Mouse (Mus musculus) heart, postnatal 25 days (tissue): ENCODE measurements around the gene Nppa. TPM values are rescaled to one million over a fixed set of nuclear protein-coding genes. Genes with fewer than 3 reads are reported as not detected.

Experiments used
- DNase-seq: peaks from one replicate; pipeline ENCODE4 v3.0.0; 2022; ENCODE audit warnings: low spot score
- intact Hi-C: fragments of 180-260 bp; cut with DNase I; formaldehyde crosslinking; loops from one replicate; pipeline ENCODE4 v1.15.1; 2025
- total RNA-seq, 2 experiments: library from RNA; stranded (reverse); gene quantifications; 2 replicates each; pipeline ENCODE4 v1.2.3; 2021

Nppa gene
- total RNA-seq = 1,000 to 10,000 TPM; 2,183 to 2,475 TPM

GRCm38 (mm10) chr4:148000202-148000772 lies at the start of gene Nppa:
Gene Nppa, plus strand, starts transcription at chr4:148000722.
- peak; percentile 15 for DNase-seq
- intact Hi-C loops = no loop called here

DNA sequence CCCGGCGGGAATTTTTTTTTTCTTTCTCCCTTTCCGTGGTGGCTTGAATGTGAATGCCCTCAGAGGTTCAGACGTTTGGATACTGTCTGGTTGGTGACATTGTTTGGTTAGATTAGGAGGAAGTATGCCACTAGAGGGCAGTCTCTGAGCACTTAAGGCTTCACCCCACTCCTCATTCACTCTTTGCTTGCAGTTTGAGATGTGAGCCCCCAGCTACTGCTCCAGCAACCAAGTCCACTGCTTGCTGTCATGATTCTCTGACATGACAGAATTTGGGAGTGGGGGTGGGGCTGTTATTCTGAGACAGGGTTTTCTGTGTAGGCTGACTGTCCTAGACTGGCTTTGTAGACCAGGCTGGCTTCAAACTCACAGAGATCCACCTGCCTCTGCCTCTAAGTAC lies 46.9 kb upstream of the Nppa start:
- intact Hi-C loops = loop anchor here (5.0 kb wide), 1 partner anchor 36 kb away; no protein-coding TSS in a partner anchor
- no peak for DNase-seq

DNA sequence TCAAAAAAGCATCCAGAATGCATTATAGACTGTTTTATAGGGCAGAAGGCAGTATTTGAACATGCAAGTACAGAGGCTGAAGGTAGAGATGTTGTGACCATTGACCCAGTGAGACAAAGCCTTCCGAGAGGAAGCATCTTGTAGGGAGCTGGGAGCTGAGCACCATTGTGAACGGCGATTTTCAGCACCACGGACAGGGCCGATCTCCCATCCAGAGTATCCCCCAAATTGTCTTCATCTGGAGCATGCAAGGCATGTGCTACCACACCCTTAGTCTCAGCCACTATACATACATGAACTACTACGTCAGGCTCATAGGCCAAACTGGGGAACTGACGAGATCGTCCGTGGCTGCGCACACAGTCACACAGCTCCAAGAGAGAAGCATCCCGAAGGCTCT lies 43.4 kb upstream of the Nppa start:
- DNase-seq = no peak
- intact Hi-C loops = no loop called here

GRCm38 (mm10) chr4:147959881-147960831 lies 40.4 kb upstream of the Nppa start:
- intact Hi-C loops = loop anchor here (1.0 to 5.0 kb wide), 2 partner anchors 48 to 102 kb away; no protein-coding TSS in a partner anchor
- DNase-seq = no peak

DNA sequence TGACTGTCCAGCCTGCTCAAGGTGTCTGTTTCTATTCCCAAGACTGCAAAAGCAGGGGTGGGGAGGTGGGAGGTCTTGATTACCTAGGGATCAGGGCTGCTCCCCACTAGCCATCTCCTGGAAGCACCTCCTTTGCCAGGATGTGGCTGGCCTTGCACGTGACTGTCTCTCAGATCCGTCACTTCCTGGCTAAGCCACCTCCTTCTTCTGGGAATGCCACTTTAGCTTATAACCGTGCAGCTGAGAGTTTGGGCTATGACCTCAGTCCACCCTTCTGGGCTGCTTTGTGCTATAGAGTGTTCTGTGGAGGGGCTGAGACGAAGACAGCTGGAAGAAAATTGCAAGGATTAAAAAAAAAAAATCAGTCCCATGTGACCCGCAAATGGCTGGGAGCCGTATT lies 37.7 kb upstream of the Nppa start:
- no peak for DNase-seq
- intact Hi-C loops = loop anchor here (5.0 kb wide), 1 partner anchor 100 kb away; no protein-coding TSS in a partner anchor

DNA sequence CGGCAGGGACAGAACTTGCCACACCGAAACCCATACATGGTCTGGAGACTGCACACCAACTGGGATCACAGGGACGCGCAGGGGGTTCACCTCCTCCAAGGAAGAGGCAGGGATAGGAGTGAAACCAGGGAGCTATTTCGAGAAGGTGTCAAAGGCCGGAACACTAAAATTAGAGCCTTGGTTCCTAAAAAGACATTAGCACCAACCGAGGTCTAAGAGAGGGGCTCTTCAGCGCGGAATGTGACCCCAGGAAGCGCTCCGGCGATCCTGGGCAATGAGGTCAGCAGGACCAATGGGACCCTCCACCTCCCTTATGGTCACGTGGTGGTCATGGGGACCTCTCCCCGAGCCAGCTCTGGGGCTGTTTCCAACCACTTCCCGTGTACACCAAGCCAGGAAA lies 36.9 kb upstream of the Nppa start:
- no peak for DNase-seq
- intact Hi-C loops = loop anchor here (5.0 kb wide), 1 partner anchor 99 kb away; no protein-coding TSS in a partner anchor

DNA sequence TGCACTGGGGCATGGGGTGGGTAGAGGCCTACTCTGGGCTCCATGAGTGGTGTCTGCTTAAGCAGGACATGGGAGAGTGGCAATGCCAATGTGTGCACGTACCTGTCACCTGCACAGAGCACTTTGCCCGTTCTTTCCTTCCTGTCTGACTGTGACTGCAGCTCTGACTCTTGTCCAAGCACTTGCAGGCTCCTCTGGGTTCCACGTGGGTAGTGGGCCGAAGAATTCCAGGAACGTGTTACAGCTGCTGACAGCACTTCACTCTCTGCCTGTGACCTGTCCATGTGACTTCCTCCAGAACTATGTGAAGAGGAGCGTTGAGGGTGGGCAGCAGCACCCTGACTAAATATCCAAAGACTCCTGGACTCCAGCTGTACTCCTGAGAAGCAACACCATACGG lies 34.8 kb upstream of the Nppa start:
- intact Hi-C loops = no loop called here
- DNase-seq = no peak

DNA sequence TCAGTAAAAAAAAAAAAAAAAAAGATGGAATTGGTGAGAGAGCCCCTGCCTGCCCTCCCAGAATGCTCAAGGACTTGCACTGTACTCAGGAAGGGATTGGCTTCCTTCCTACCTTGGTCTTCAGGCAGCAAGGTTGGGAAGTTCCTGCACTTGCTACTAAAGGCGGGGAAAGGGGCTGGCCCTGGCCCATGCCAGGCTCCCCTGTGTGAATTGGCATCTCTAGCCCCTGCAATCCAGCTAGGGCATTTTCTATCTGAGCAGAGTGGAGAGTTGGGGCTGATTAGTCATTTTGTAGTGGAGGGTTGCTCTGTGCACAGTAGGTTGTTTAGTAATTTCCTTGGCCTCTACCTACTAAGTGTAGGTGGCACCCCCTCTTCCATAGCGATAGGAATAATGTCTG lies 31.7 kb upstream of the Nppa start:
- intact Hi-C loops = no loop called here
- no peak for DNase-seq

GRCm38 (mm10) chr4:147969337-147969736 lies 31.2 kb upstream of the Nppa start:
- DNase-seq = no peak
- intact Hi-C loops = no loop called here

DNA sequence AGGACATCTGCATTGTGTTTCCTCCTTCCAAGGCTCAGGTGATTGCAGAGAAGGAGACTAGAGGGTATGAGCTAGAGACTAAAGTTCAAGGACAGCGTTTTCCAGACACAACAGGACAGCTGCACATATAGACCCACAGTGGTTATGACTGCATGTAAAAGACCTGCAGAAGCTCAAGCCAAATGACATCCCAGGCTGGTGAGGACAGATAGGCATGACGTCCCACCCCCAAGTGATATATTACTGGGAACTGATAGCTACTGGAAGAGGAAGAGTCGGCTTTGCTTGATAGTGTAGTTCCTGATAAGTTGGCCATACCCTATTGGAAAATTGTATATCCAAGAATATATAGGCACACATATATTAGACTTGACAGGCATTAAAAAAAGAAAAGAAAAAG lies 24.3 kb upstream of the Nppa start:
- DNase-seq = no peak
- intact Hi-C loops = no loop called here

DNA sequence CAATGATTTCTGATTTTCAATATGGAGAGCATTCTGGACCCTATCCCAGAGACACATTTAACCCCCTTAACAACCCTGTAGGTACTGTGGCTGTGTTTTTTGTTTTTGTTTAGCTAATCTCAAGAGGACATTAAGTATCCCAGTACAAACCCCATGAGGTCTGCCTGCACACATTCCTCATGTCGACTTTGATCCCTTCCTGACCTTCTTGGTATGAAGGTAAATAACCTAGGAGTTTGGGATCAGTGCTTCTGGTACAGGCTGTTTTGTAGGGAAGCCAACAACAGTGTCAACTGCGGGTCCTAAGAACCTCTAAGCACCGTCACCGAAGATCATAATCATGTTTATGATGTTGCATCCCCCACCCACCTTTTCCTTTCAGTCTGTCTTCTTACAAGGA lies 22.8 kb upstream of the Nppa start:
- intact Hi-C loops = no loop called here
- no peak for DNase-seq

- intact Hi-C loops = no loop called here
These were observed 22.1 kb upstream of the Nppa start for GRCm38 (mm10) chr4:147978391-147978790.

DNA sequence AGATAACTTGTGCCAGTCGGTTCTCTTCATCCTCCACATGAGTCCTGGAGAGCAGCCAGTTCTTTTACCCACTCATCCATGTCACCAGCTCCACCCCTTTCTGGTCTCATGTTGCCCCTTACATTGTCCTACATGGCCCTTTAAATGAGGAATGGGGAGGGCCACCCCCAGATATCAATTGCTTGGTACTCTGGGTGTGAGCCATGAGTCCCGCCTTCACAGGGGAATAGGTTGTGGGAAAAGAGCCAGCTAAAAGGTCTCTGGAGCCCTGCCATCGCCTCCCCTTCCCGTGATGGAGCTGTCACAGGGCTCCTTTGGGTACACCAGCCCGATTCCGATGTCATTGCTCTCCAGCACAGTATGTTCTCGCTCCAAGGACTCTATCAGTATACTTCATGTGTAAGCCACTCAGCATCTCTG lies 21.1 kb upstream of the Nppa start:
- no peak for DNase-seq
- intact Hi-C loops = no loop called here

More at GRCm38 (mm10) chr4:147978391-147978790, 22.1 kb upstream of the Nppa start:
- no peak for DNase-seq

DNA sequence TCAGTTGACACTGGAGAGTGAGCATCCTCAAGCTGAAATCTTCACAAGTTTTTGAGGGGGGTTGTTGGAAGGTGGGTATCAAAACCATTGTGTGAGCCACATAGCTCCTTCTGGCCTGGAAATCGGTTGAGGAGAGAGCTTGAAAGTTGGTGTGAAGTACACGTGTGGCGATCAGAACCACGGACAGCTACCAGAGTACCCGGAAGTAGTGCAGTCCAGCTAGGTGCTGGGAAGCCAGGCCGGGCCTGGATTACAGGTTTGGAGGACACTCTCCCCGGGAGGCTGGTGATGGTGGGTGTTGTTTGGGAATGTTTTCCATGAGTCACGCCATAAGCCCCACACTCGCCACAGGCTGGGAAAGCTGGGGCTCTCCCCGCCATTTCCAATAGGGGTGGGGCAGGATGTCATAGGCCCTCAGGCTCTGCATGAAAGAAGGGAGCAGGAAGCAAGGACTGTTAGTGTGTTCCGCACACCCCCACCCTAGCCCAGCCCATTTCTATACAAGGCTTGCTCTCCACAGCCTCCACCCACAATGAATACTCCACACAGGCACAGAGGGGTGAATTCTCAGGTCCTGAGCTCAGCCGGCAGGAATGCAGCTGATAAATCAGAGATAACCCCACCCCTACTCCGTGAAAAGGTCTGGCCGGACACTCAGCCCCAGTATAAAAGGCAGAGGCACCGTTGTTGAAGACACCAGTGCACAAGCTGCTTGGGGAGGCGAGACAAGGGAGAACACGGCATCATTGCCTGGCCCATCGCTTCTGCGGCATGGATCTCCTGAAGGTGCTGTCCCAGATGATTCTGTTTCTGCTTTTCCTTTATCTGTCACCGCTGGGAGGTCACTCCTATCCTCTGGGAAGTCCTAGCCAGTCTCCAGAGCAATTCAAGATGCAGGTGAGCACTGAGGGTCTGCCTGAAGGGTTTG lies 15.1 kb upstream of the Nppa start, which contains the start of gene Nppb:
Gene Nppb, plus strand, starts transcription at position 584 of the 928 bp plus-strand sequence.
- intact Hi-C loops = no loop called here
- DNase-seq = no peak

GRCm38 (mm10) chr4:147993571-147994095 lies 6.9 kb upstream of the Nppa start:
- no peak for DNase-seq
- intact Hi-C loops = no loop called here

GRCm38 (mm10) chr4:147995311-147995710 lies 5.2 kb upstream of the Nppa start:
- intact Hi-C loops = no loop called here
- DNase-seq = no peak

GRCm38 (mm10) chr4:148001013-148001789 lies 679 bp downstream of the Nppa start:
- intact Hi-C loops = no loop called here

GRCm38 (mm10) chr4:148001866-148002265 lies 1.3 kb downstream of the Nppa start:
- no peak for DNase-seq
- intact Hi-C loops = no loop called here

More at GRCm38 (mm10) chr4:148001013-148001789, 679 bp downstream of the Nppa start:
- DNase-seq = no peak

GRCm38 (mm10) chr4:148004361-148004760 lies 3.8 kb downstream of the Nppa start:
- intact Hi-C loops = no loop called here
- no peak for DNase-seq
